Mouse (Mus musculus) MEL (cell line): ENCODE results near the gene Fam69a. TPM values are rescaled to one million over a fixed set of nuclear protein-coding genes. Genes with fewer than 3 reads are reported as not detected.

Source experiments
- DNase-seq: peaks from one replicate; pipeline ENCODE4 v3.0.0; 2011; ENCODE audit warnings: low read depth, low spot score
- H3K27ac ChIP-seq: 2 replicates; pipeline ENCODE4 v1.5.1; 2012; ENCODE audit warnings: low read depth, mild to moderate bottlenecking, control low read depth, low read length, moderate library complexity; ENCODE audit not compliant: control insufficient read depth
- H3K27me3 ChIP-seq, 2 experiments: fragments of 150-350 bp in 1 of 2; sonication (generic) in 1 of 2; 2 replicates each; pipeline ENCODE4 v1.6.1; 2012; ENCODE audit warnings: low read length in 2 of 2, mild to moderate bottlenecking in 2 of 2, improper control_type of control experiment in 1 of 2, moderate library complexity in 1 of 2; ENCODE audit not compliant: insufficient read depth in 2 of 2, control insufficient read depth in 1 of 2
- H3K36me3 ChIP-seq, 2 experiments: 2 replicates each; pipeline ENCODE4 v1.6.1; 2012 to 2014; ENCODE audit warnings: low read length in 2 of 2, improper control_type of control experiment in 1 of 2, inconsistent platforms in 1 of 2, mild to moderate bottlenecking in 1 of 2; ENCODE audit not compliant: insufficient read depth in 2 of 2, control insufficient read depth in 1 of 2
- H3K4me1 ChIP-seq, 2 experiments: fragments of 150-350 bp in 1 of 2; sonication (generic) in 1 of 2; 2 replicates each; pipeline ENCODE4 v1.6.1; 2012; ENCODE audit warnings: low read length in 2 of 2, improper control_type of control experiment in 1 of 2, mild to moderate bottlenecking in 1 of 2; ENCODE audit not compliant: insufficient read depth in 2 of 2, control insufficient read depth in 1 of 2
- H3K4me3 ChIP-seq, 2 experiments: fragments of 150-350 bp in 1 of 2; sonication (generic) in 1 of 2; 2 replicates each; pipeline ENCODE4 v1.5.1; 2012; ENCODE audit warnings: low read depth in 2 of 2, low read length in 2 of 2, mild to moderate bottlenecking in 2 of 2, moderate library complexity in 2 of 2, control low read depth in 1 of 2, improper control_type of control experiment in 1 of 2; ENCODE audit not compliant: control insufficient read depth in 1 of 2, insufficient read depth in 1 of 2
- H3K79me2 ChIP-seq: 2 replicates; pipeline ENCODE4 v1.6.1; 2012; ENCODE audit warnings: mild to moderate bottlenecking, low read length, moderate library complexity; ENCODE audit not compliant: control insufficient read depth, poor library complexity, insufficient read depth
- H3K9ac ChIP-seq: 2 replicates; pipeline ENCODE4 v1.6.1; 2012; ENCODE audit warnings: low read depth, mild to moderate bottlenecking, control low read depth, low read length, moderate library complexity; ENCODE audit not compliant: control insufficient read depth, poor library complexity, severe bottlenecking
- H3K9me3 ChIP-seq: fragments of 150-350 bp; sonication (generic); replicated peaks from 2 replicates; pipeline ENCODE4 v1.6.1; 2012; ENCODE audit warnings: mild to moderate bottlenecking, low read length, improper control_type of control experiment, moderate library complexity; ENCODE audit not compliant: insufficient read depth
- BHLHE40 ChIP-seq: IDR thresholded peaks from 2 replicates; pipeline ENCODE4 v1.6.1; 2012; ENCODE audit warnings: low read depth, mild to moderate bottlenecking, inconsistent platforms, low read length, improper control_type of control experiment, borderline replicate concordance
- CTCF ChIP-seq, 3 experiments: IDR thresholded peaks in 2 of 3; conservative IDR thresholded peaks in 1 of 3; 2 replicates each; pipeline ENCODE4 v1.5.1; 2011 to 2012; ENCODE audit warnings: low read length in 3 of 3, low read depth in 2 of 3, mild to moderate bottlenecking in 2 of 3, improper control_type of control experiment in 1 of 3, inconsistent platforms in 1 of 3, mixed read lengths in 1 of 3, moderate library complexity in 1 of 3; ENCODE audit not compliant: control insufficient read depth in 1 of 3, insufficient read depth in 1 of 3, poor library complexity in 1 of 3, severe bottlenecking in 1 of 3
- EP300 ChIP-seq, 2 experiments: IDR thresholded peaks; 2 replicates each; pipeline ENCODE4 v1.6.1; 2011; ENCODE audit warnings: improper control_type of control experiment in 2 of 2, low read length in 2 of 2, low read depth in 1 of 2, mild to moderate bottlenecking in 1 of 2
- ETS1 ChIP-seq: IDR thresholded peaks from 2 replicates; pipeline ENCODE4 v1.6.1; 2012; ENCODE audit warnings: low read depth, mild to moderate bottlenecking, inconsistent platforms, low read length, improper control_type of control experiment, moderate library complexity
- GABPA ChIP-seq: IDR thresholded peaks from 2 replicates; pipeline ENCODE4 v1.6.1; 2012; ENCODE audit warnings: low read depth, mild to moderate bottlenecking, inconsistent platforms, low read length, improper control_type of control experiment, moderate library complexity
- HCFC1 ChIP-seq: IDR thresholded peaks from 2 replicates; pipeline ENCODE4 v1.6.1; 2012; ENCODE audit warnings: low read depth, mild to moderate bottlenecking, inconsistent platforms, low read length, improper control_type of control experiment, moderate library complexity
- JUND ChIP-seq: IDR thresholded peaks from 2 replicates; pipeline ENCODE4 v1.6.1; 2011; ENCODE audit warnings: low read depth, mild to moderate bottlenecking, improper control_type of control experiment, low read length
- KAT2A ChIP-seq: conservative IDR thresholded peaks from 2 replicates; pipeline ENCODE4 v1.6.1; 2012; ENCODE audit warnings: low read depth, low read length, improper control_type of control experiment, inconsistent platforms
- MAZ ChIP-seq: IDR thresholded peaks from 2 replicates; pipeline ENCODE4 v1.6.1; 2012; ENCODE audit warnings: low read depth, mild to moderate bottlenecking, inconsistent platforms, low read length, improper control_type of control experiment
- POLR2A ChIP-seq, 2 experiments: IDR thresholded peaks; 2 replicates each; pipeline ENCODE4 v1.6.1; 2011 to 2012; ENCODE audit warnings: low read length in 2 of 2, mild to moderate bottlenecking in 2 of 2, control low read depth in 1 of 2, improper control_type of control experiment in 1 of 2, low read depth in 1 of 2, moderate library complexity in 1 of 2; ENCODE audit not compliant: control insufficient read depth in 1 of 2, insufficient read depth in 1 of 2, poor library complexity in 1 of 2
- POLR2AphosphoS2 ChIP-seq: IDR thresholded peaks from 2 replicates; pipeline ENCODE4 v1.6.1; 2011; ENCODE audit warnings: low read length, improper control_type of control experiment
- POLR2AphosphoS5 ChIP-seq: IDR thresholded peaks from 2 replicates; pipeline ENCODE4 v1.6.1; 2012; ENCODE audit warnings: low read depth, borderline replicate concordance, mild to moderate bottlenecking, inconsistent platforms, low read length, moderate library complexity, mixed read lengths
- RAD21 ChIP-seq: IDR thresholded peaks from 2 replicates; pipeline ENCODE4 v1.6.1; 2011; ENCODE audit warnings: mild to moderate bottlenecking, low read depth, low read length, improper control_type of control experiment
- RCOR1 ChIP-seq: IDR thresholded peaks from 2 replicates; pipeline ENCODE4 v1.6.1; 2012; ENCODE audit warnings: low read depth, mild to moderate bottlenecking, inconsistent platforms, low read length, improper control_type of control experiment
- SIN3A ChIP-seq: IDR thresholded peaks from 2 replicates; pipeline ENCODE4 v1.6.1; 2012; ENCODE audit warnings: low read length, improper control_type of control experiment, inconsistent platforms
- SMC3 ChIP-seq: IDR thresholded peaks from 2 replicates; pipeline ENCODE4 v1.6.1; 2011; ENCODE audit warnings: low read depth, low read length, improper control_type of control experiment
- TBP ChIP-seq: IDR thresholded peaks from 2 replicates; pipeline ENCODE4 v1.8.0; 2011; ENCODE audit warnings: low read depth, low read length, improper control_type of control experiment
- UBTF ChIP-seq: IDR thresholded peaks from 2 replicates; pipeline ENCODE4 v1.6.1; 2012; ENCODE audit warnings: low read depth, mild to moderate bottlenecking, inconsistent platforms, low read length, improper control_type of control experiment, moderate library complexity, borderline replicate concordance; ENCODE audit not compliant: insufficient read depth
- USF1 ChIP-seq: IDR thresholded peaks from 2 replicates; pipeline ENCODE4 v1.6.1; 2014; ENCODE audit warnings: low read depth, mild to moderate bottlenecking, inconsistent platforms, low read length, improper control_type of control experiment, moderate library complexity
- USF2 ChIP-seq, 2 experiments: IDR thresholded peaks; 2 replicates each; pipeline ENCODE4 v1.6.1; 2011 to 2012; ENCODE audit warnings: improper control_type of control experiment in 2 of 2, low read length in 2 of 2, borderline replicate concordance in 1 of 2, inconsistent platforms in 1 of 2, low read depth in 1 of 2, mild to moderate bottlenecking in 1 of 2; ENCODE audit not compliant: insufficient read depth in 1 of 2
- ZKSCAN1 ChIP-seq: IDR thresholded peaks from 2 replicates; pipeline ENCODE4 v1.6.1; 2012; ENCODE audit warnings: low read depth, mild to moderate bottlenecking, inconsistent platforms, low read length, improper control_type of control experiment, moderate library complexity
- ZMIZ1 ChIP-seq: IDR thresholded peaks from 2 replicates; pipeline ENCODE4 v1.6.1; 2012; ENCODE audit warnings: low read depth, mild to moderate bottlenecking, inconsistent platforms, low read length, improper control_type of control experiment, moderate library complexity
- polyA plus RNA-seq, 2 experiments: library from polyadenylated mRNA; stranded (reverse) in 1 of 2; unstranded in 1 of 2; fragments of >175 nt in 1 of 2; fragments of >200 nt in 1 of 2; gene quantifications; 2 replicates each; pipeline versions ENCODE4 v1.2.1 to v1.2.4; 2012; ENCODE audit warnings: low replicate concordance in 2 of 2, low read depth in 1 of 2; ENCODE audit not compliant: insufficient read length in 2 of 2, insufficient read depth in 1 of 2, missing spikeins in 1 of 2
- total RNA-seq: library from RNA; depleted of rRNA; stranded (reverse); fragments of 300-350 nt; gene quantifications from 2 replicates; pipeline ENCODE4 v1.2.3, GENCODE M21; 2012

Gene Fam69a
- total and polyA plus RNA-seq, 3 experiments = 8.5 to 10.6 TPM; not detected in 1

DNA sequence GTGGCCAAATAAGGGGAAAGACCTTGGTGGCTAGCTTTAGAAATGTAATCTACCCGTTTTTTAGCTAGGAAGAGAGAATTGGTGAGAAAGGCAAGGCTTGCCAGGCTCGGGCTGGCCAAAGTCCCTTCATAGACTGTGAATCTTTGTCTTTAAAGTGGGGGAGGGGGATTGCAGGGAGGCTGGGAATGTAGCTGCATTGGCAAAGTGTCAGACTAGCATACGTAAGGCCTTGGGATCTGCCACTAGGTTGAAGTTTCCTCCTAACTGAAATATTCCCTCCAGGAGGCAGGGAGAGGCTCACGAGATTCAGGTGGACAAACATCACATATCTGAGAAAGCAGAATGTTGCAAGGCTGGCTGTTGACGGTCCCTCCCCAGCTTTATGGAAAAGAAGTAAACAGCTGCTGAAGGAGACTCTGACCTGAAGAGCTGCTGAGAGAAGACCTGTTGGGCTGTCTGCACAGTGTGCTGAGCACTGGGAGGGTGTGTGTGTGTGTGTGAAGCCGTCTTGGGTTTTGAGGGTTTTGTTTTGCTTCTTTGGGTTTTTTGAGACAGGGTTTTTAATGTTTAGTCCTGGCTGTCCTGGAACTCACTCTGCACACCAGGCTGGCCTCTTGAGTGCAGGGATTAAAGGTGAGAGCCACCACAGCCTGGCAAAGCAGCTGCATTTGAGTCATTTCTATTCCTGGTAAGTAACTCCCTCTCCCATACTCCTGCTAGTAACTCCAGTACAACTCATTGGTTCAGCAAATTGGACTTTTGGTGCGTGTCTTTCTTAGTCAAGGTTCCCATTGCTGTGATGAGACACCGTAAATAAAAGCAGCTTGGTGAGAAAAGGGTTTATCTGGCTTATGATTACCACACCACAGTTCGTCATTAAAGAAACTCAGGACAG lies 96.6 kb downstream of the Fam69a start:
- no peak for DNase-seq
- H3K9me3 ChIP-seq = no peaks in the 10 kb centered on the region
- no peaks in the 10 kb centered on the region for H3K79me2 ChIP-seq
- no peaks in the 10 kb centered on the region for H3K36me3 ChIP-seq
- no peaks in the 10 kb centered on the region for H3K4me1 ChIP-seq
- H3K27ac ChIP-seq = no peak overlapping the region
- TF ChIP-seq USF2 (IDR thresholded peaks at IDR 0.05; ENCODE audit: borderline replicate concordance in 1 of 2, insufficient read depth in 1 of 2, low read depth in 1 of 2, low read length in 2 of 2) (no peak), KAT2A (no peak), POLR2AphosphoS2 (no peak), GABPA (no peak), RCOR1 (no peak), BHLHE40 (no peak), ZKSCAN1 (no peak), ZMIZ1 (no peak), UBTF (no peak), SMC3 (no peak), MAZ (no peak), POLR2A (IDR thresholded peaks at IDR 0.05; ENCODE audit: control insufficient read depth in 1 of 2, insufficient read depth in 1 of 2, low read depth in 1 of 2, low read length in 2 of 2, poor library complexity in 1 of 2) (no peak), EP300 (IDR thresholded peaks at IDR 0.05; ENCODE audit: low read depth in 1 of 2, low read length in 2 of 2) (no peak), ETS1 (no peak), SIN3A (no peak), RAD21 (no peak)
- peaks cover 0 to 3% of the 10 kb centered on the region in 2 experiments; a peak in 3 of 4 replicates for H3K27me3 ChIP-seq
- no peak overlapping the region for H3K9ac ChIP-seq
- H3K4me3 ChIP-seq = no peak overlapping the region

DNA sequence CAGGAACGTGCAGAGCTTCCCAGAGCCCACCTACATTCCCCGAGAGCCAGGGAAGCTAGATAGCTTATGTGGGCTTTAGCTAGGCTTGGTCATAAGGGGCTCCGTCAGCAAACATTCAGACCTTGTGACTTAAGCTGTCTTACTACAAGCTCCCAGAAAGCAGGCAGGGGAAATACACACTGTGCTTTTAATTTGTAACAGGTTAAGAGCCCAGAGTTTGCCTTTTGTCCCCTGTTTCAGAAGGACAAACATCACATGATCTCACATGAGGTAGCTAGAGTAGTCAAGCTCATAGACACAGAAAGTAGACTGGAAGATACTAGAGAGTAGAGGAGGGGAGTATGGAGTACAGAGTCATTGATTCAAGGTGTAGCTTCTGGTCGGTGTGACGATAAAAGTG lies 106.2 kb downstream of the Fam69a start:
- Histone ChIP-seq H3K4me1 (0 out of 4 replicates have a peak, but pooled peaks cover 0 to 3% of the 10 kb centered on the region in 2 experiments), H3K27ac (no peak overlapping the region), H3K36me3 (no peaks in the 10 kb centered on the region), H3K27me3 (no peaks in the 10 kb centered on the region), H3K9ac (no peak overlapping the region), H3K4me3 (no peak overlapping the region), H3K9me3 (no peaks in the 10 kb centered on the region), H3K79me2 (no peaks in the 10 kb centered on the region)
- no peak for TF ChIP-seq TBP
- TF ChIP-seq HCFC1 = no peak
- no peak for TF ChIP-seq POLR2AphosphoS2
- TF ChIP-seq JUND = no peak
- TF ChIP-seq USF1 = no peak
- no peak for TF ChIP-seq ETS1
- TF ChIP-seq CTCF (IDR thresholded peaks at IDR 0.05 in 2 of 3, conservative IDR thresholded peaks at IDR 0.05 in 1 of 3; ENCODE audit: control insufficient read depth in 1 of 3, insufficient read depth in 1 of 3, low read depth in 2 of 3, low read length in 3 of 3, poor library complexity in 1 of 3, severe bottlenecking in 1 of 3) = no peak
- no peak for TF ChIP-seq ZKSCAN1
- TF ChIP-seq POLR2AphosphoS5 = no peak
- no peak for TF ChIP-seq BHLHE40
- DNase-seq = no peak
